Mouse (Mus musculus): ENCODE results near the gene Dcun1d3. TPM values are rescaled to one million over a fixed set of nuclear protein-coding genes. Genes with fewer than 3 reads are reported as not detected.

Gene Dcun1d3
- polyA plus RNA-seq, 1 experiment from 2014 or later: 3.4 TPM

- 40% methylated on average over 6 of the region's 6 CpGs for WGBS (ENCODE audit: insufficient replicate concordance)
- Histone ChIP-seq H3K9me3 (replicated peaks; ENCODE audit: control insufficient read depth, low read length) (no peaks in the 10 kb centered on the region), H3K9ac (ENCODE audit: low read depth, low read length) (no peak overlapping the region), H3K27me3 (ENCODE audit: control insufficient read depth, insufficient read depth, low read length) (no peaks in the 10 kb centered on the region), H3K36me3 (ENCODE audit: control insufficient read depth, insufficient read depth, low read length) (peaks cover 2% of the 10 kb centered on the region), H3K27ac (ENCODE audit: low read depth, low read length) (peak overlapping the region; percentile 65), H3K4me2 (peak overlapping the region; percentile 7; the same call in 1 of the 2 replicates), H3K4me3 (ENCODE audit: low read depth, low read length) (no peak overlapping the region), H3K4me1 (ENCODE audit: control insufficient read depth, insufficient read depth, low read length) (peaks cover 26% of the 10 kb centered on the region)
- peak; percentile 66 for ATAC-seq (replicated peaks; ENCODE audit: insufficient number of reproducible peaks, low FRiP score, low TSS enrichment)
Measured at GRCm38 (mm10) chr7:119861335-119862091, 34.6 kb downstream of the Dcun1d3 start.

- no peak for ATAC-seq (replicated peaks; ENCODE audit: insufficient number of reproducible peaks, low FRiP score, low TSS enrichment)
- H3K27ac ChIP-seq (ENCODE audit: low read depth, low read length): peak overlapping the region; percentile 65; the same call in 1 of the 2 replicates
- no peak overlapping the region for H3K4me3 ChIP-seq (ENCODE audit: low read depth, low read length)
- no peaks in the 10 kb centered on the region for H3K27me3 ChIP-seq (ENCODE audit: control insufficient read depth, insufficient read depth, low read length)
- H3K4me2 ChIP-seq: no peak overlapping the region
- no peak overlapping the region for H3K9ac ChIP-seq (ENCODE audit: low read depth, low read length)
- H3K4me1 ChIP-seq (ENCODE audit: control insufficient read depth, insufficient read depth, low read length): peaks cover 26% of the 10 kb centered on the region
- no peaks in the 10 kb centered on the region for H3K9me3 ChIP-seq (replicated peaks; ENCODE audit: control insufficient read depth, low read length)
- peaks cover 2% of the 10 kb centered on the region for H3K36me3 ChIP-seq (ENCODE audit: control insufficient read depth, insufficient read depth, low read length)
Measured at GRCm38 (mm10) chr7:119860971-119861334, 35.1 kb downstream of the Dcun1d3 start.

GRCm38 (mm10) chr7:119860554-119860953 is 35.5 kb downstream of the Dcun1d3 start:
- Histone ChIP-seq H3K36me3 (ENCODE audit: control insufficient read depth, insufficient read depth, low read length) (peaks cover 2% of the 10 kb centered on the region), H3K9me3 (replicated peaks; ENCODE audit: control insufficient read depth, low read length) (no peaks in the 10 kb centered on the region), H3K27ac (ENCODE audit: low read depth, low read length) (no peak overlapping the region), H3K4me2 (no peak overlapping the region), H3K27me3 (ENCODE audit: control insufficient read depth, insufficient read depth, low read length) (no peaks in the 10 kb centered on the region), H3K4me1 (ENCODE audit: control insufficient read depth, insufficient read depth, low read length) (peaks cover 26% of the 10 kb centered on the region), H3K9ac (ENCODE audit: low read depth, low read length) (no peak overlapping the region), H3K4me3 (ENCODE audit: low read depth, low read length) (no peak overlapping the region)
- no peak for ATAC-seq (replicated peaks; ENCODE audit: insufficient number of reproducible peaks, low FRiP score, low TSS enrichment)
- 86% methylated on average over 2 of the region's 2 CpGs for WGBS (ENCODE audit: insufficient replicate concordance)

- no peaks in the 10 kb centered on the region for H3K9me3 ChIP-seq (replicated peaks; ENCODE audit: control insufficient read depth, low read length)
- H3K4me2 ChIP-seq: no peak overlapping the region
- peaks cover 26% of the 10 kb centered on the region for H3K4me1 ChIP-seq (ENCODE audit: control insufficient read depth, insufficient read depth, low read length)
- H3K36me3 ChIP-seq (ENCODE audit: control insufficient read depth, insufficient read depth, low read length): peaks cover 2% of the 10 kb centered on the region
- WGBS (ENCODE audit: insufficient replicate concordance): 90% methylated on average over 3 of the region's 3 CpGs
- no peak overlapping the region for H3K27ac ChIP-seq (ENCODE audit: low read depth, low read length)
- no peaks in the 10 kb centered on the region for H3K27me3 ChIP-seq (ENCODE audit: control insufficient read depth, insufficient read depth, low read length)
- no peak overlapping the region for H3K9ac ChIP-seq (ENCODE audit: low read depth, low read length)
- ATAC-seq (replicated peaks; ENCODE audit: insufficient number of reproducible peaks, low FRiP score, low TSS enrichment): no peak
- no peak overlapping the region for H3K4me3 ChIP-seq (ENCODE audit: low read depth, low read length)
Measured at GRCm38 (mm10) chr7:119860116-119860515, 36.0 kb downstream of the Dcun1d3 start.

- Histone ChIP-seq H3K4me3 (ENCODE audit: low read depth, low read length) (no peak overlapping the region), H3K9ac (ENCODE audit: low read depth, low read length) (no peak overlapping the region), H3K4me1 (ENCODE audit: control insufficient read depth, insufficient read depth, low read length) (peaks cover 24% of the 10 kb centered on the region), H3K9me3 (replicated peaks; ENCODE audit: control insufficient read depth, low read length) (no peaks in the 10 kb centered on the region), H3K27ac (ENCODE audit: low read depth, low read length) (no peak overlapping the region), H3K27me3 (ENCODE audit: control insufficient read depth, insufficient read depth, low read length) (no peaks in the 10 kb centered on the region), H3K4me2 (no peak overlapping the region), H3K36me3 (ENCODE audit: control insufficient read depth, insufficient read depth, low read length) (peaks cover 2% of the 10 kb centered on the region)
- no peak for ATAC-seq (replicated peaks; ENCODE audit: insufficient number of reproducible peaks, low FRiP score, low TSS enrichment)
- WGBS (ENCODE audit: insufficient replicate concordance): 81% methylated on average over 6 of the region's 6 CpGs
Measured at GRCm38 (mm10) chr7:119859476-119859875, 36.6 kb downstream of the Dcun1d3 start.

DNA sequence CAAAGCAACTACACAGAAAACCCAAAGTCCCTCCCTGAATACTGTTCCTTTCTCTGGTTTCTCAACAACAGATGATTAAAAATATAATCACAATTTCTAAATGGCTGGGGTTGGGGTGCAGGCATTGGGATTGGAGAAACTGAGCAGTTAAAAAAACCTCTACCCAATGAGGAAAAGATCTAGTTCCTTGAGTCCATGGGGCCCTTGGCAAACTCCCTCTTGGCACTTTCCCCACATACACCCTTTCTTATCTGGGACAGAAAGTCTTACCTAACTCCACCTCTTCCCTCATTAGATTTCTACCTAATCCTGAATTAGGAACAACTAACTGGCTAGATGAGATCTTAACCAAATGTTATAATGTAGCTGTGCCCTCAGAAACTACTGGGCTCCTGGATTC is 41.1 kb downstream of the Dcun1d3 start:
- no peak overlapping the region for H3K9ac ChIP-seq (ENCODE audit: low read depth, low read length)
- H3K9me3 ChIP-seq (replicated peaks; ENCODE audit: control insufficient read depth, low read length): no peaks in the 10 kb centered on the region
- H3K4me1 ChIP-seq (ENCODE audit: control insufficient read depth, insufficient read depth, low read length): no peaks in the 10 kb centered on the region
- no peak overlapping the region for H3K4me2 ChIP-seq
- no peak overlapping the region for H3K27ac ChIP-seq (ENCODE audit: low read depth, low read length)
- no peak for ATAC-seq (replicated peaks; ENCODE audit: insufficient number of reproducible peaks, low FRiP score, low TSS enrichment)
- H3K4me3 ChIP-seq (ENCODE audit: low read depth, low read length): no peak overlapping the region
- peaks cover 8% of the 10 kb centered on the region for H3K36me3 ChIP-seq (ENCODE audit: control insufficient read depth, insufficient read depth, low read length)
- no peaks in the 10 kb centered on the region for H3K27me3 ChIP-seq (ENCODE audit: control insufficient read depth, insufficient read depth, low read length)

- Histone ChIP-seq H3K9ac (ENCODE audit: low read depth, low read length) (no peak overlapping the region), H3K4me1 (ENCODE audit: control insufficient read depth, insufficient read depth, low read length) (no peaks in the 10 kb centered on the region), H3K27me3 (ENCODE audit: control insufficient read depth, insufficient read depth, low read length) (no peaks in the 10 kb centered on the region), H3K36me3 (ENCODE audit: control insufficient read depth, insufficient read depth, low read length) (peaks cover 8% of the 10 kb centered on the region), H3K9me3 (replicated peaks; ENCODE audit: control insufficient read depth, low read length) (no peaks in the 10 kb centered on the region), H3K4me2 (no peak overlapping the region), H3K27ac (ENCODE audit: low read depth, low read length) (no peak overlapping the region), H3K4me3 (ENCODE audit: low read depth, low read length) (no peak overlapping the region)
- WGBS (ENCODE audit: insufficient replicate concordance): 95% methylated on average over 2 of the region's 2 CpGs
- ATAC-seq (replicated peaks; ENCODE audit: insufficient number of reproducible peaks, low FRiP score, low TSS enrichment): no peak
Measured at GRCm38 (mm10) chr7:119854362-119854761, 41.7 kb downstream of the Dcun1d3 start.

DNA sequence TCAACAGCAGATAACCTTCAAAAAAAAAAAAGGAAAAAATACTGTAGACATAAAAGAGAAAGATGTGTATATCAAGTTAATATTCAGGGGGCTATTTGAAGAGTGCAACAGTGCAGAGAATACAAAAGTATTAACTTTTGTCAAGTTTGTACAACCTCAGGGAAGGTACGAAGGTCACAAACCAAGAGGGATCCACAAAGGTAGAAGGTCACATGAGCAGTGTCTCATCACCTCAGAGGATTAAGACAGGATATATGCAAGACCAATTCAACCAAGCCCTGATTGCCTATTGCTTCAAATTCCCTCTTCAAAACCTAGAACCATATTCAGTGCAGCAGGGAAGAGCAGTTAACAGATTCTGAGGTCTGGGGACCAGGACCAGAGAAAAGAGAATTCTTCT is 42.9 kb downstream of the Dcun1d3 start:
- H3K4me1 ChIP-seq (ENCODE audit: control insufficient read depth, insufficient read depth, low read length): no peaks in the 10 kb centered on the region
- H3K4me2 ChIP-seq: no peak overlapping the region
- H3K36me3 ChIP-seq (ENCODE audit: control insufficient read depth, insufficient read depth, low read length): peaks cover 8% of the 10 kb centered on the region
- WGBS (ENCODE audit: insufficient replicate concordance): 88% methylated on average over 1 of the region's 1 CpGs
- H3K27ac ChIP-seq (ENCODE audit: low read depth, low read length): no peak overlapping the region
- H3K9ac ChIP-seq (ENCODE audit: low read depth, low read length): no peak overlapping the region
- H3K27me3 ChIP-seq (ENCODE audit: control insufficient read depth, insufficient read depth, low read length): no peaks in the 10 kb centered on the region
- H3K9me3 ChIP-seq (replicated peaks; ENCODE audit: control insufficient read depth, low read length): no peaks in the 10 kb centered on the region
- no peak overlapping the region for H3K4me3 ChIP-seq (ENCODE audit: low read depth, low read length)
- ATAC-seq (replicated peaks; ENCODE audit: insufficient number of reproducible peaks, low FRiP score, low TSS enrichment): no peak

GRCm38 (mm10) chr7:119852494-119852893 is 43.6 kb downstream of the Dcun1d3 start:
- no peak overlapping the region for H3K9ac ChIP-seq (ENCODE audit: low read depth, low read length)
- no peak for ATAC-seq (replicated peaks; ENCODE audit: insufficient number of reproducible peaks, low FRiP score, low TSS enrichment)
- no peak overlapping the region for H3K4me3 ChIP-seq (ENCODE audit: low read depth, low read length)
- no peak overlapping the region for H3K27ac ChIP-seq (ENCODE audit: low read depth, low read length)
- no peaks in the 10 kb centered on the region for H3K27me3 ChIP-seq (ENCODE audit: control insufficient read depth, insufficient read depth, low read length)
- H3K9me3 ChIP-seq (replicated peaks; ENCODE audit: control insufficient read depth, low read length): no peaks in the 10 kb centered on the region
- H3K36me3 ChIP-seq (ENCODE audit: control insufficient read depth, insufficient read depth, low read length): peaks cover 8% of the 10 kb centered on the region
- no peak overlapping the region for H3K4me2 ChIP-seq
- H3K4me1 ChIP-seq (ENCODE audit: control insufficient read depth, insufficient read depth, low read length): no peaks in the 10 kb centered on the region
